Mouse (Mus musculus) cerebellum, adult 8-10 months (tissue): Measurements from ENCODE around the gene Kdm4b.

Source experiments
- DNase-seq: peaks from one replicate; pipeline ENCODE4 v3.0.0; 2022

Kdm4b gene

GRCm38 (mm10) chr17:56325450-56326152 lies at the start of gene Kdm4b:
TSS of gene Kdm4b (plus strand) at chr17:56326062.
- peak; percentile 99 for DNase-seq

- peak; percentile 62 for DNase-seq
Observed at GRCm38 (mm10) chr17:56276643-56277566, 49.0 kb upstream of the Kdm4b start, which contains the start of gene Ticam1. TSS of gene Ticam1 (minus strand) at chr17:56276786.

DNA sequence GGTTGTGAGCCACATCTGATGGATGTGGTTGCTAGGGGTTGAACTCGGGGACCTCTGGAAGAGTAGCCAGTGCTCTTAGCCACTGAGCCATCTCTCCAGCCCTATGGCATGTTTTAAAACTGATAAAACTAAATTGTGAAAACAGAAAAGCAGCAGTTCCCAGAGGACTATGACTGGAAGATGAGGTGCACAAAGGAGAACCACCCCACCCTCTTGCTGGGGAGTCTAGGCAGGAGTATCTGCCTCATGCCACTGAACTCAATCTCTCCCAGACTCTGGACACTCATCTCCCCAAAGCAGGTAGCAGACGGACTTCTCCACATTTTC lies 48.3 kb upstream of the Kdm4b start:
- no peak for DNase-seq

- DNase-seq = no peak
Observed at GRCm38 (mm10) chr17:56278340-56278739, 47.5 kb upstream of the Kdm4b start.

GRCm38 (mm10) chr17:56279481-56280155 lies 46.2 kb upstream of the Kdm4b start:
- no peak for DNase-seq

- DNase-seq = no peak
Observed at GRCm38 (mm10) chr17:56281193-56281592, 44.7 kb upstream of the Kdm4b start.

- no peak for DNase-seq
Observed at GRCm38 (mm10) chr17:56282802-56283201, 43.1 kb upstream of the Kdm4b start.

DNA sequence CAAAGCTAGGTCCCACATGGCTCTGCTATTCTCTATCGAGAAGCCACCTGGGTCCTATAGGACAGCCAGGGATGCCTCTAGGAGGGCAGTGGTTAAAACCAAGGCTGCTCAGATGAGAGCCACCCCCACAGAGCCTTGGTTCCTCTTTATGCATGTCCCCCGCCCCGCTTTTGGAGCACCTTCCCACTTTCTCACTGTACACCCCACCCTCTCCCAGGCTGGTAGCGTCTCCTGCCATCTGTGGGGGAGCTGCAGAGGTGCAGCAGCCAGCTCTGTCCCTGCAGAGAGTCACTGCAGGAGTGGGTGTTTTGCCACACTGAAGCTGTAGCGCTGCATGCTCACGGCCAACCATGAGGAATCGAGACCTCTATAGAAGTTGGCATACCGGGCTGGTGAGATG lies 42.5 kb upstream of the Kdm4b start:
- no peak for DNase-seq

- no peak for DNase-seq
Observed at GRCm38 (mm10) chr17:56285995-56286394, 39.9 kb upstream of the Kdm4b start.

DNA sequence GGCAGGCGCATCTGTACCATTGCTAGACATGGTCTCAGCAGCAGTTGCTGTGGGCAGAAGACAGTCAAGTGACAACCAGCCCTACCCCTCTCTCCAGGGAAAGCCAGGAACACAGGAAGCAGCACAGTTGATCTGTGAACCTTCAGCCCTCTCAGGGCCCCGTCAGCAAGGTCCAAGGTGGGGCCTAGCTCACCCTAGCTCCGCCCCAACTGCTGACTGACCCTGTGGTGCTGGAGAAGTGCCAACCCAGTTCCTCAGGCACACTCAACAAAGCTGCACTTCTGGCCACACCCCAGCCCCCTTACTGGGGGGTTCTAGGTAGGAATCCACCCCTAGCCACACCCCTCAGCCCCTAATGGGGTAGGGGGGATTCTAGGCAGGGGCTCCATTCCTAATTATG lies 38.0 kb upstream of the Kdm4b start:
- no peak for DNase-seq

- DNase-seq = no peak
Observed at GRCm38 (mm10) chr17:56288866-56289265, 37.0 kb upstream of the Kdm4b start.

- no peak for DNase-seq
Observed at GRCm38 (mm10) chr17:56289371-56290331, 36.2 kb upstream of the Kdm4b start.

GRCm38 (mm10) chr17:56290388-56291170 lies 35.3 kb upstream of the Kdm4b start:
- no peak for DNase-seq

DNA sequence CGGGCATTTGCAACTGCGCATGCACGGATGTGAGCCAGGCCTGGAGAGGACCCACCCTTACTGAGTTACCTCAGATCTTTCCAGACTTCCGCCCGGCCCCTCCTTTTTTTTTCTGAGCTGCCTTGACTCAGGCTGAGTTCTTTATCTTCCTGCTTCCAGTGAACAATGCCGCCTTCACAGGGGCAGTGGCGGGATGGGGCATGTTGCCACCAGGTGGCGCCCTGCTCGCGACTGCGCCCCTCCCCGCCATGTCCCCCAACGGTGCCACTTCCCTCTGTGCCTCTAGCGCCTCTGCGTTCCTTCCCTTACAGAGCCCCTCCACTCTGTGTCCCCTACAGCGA lies 34.7 kb upstream of the Kdm4b start:
- DNase-seq = peak; percentile 68

DNA sequence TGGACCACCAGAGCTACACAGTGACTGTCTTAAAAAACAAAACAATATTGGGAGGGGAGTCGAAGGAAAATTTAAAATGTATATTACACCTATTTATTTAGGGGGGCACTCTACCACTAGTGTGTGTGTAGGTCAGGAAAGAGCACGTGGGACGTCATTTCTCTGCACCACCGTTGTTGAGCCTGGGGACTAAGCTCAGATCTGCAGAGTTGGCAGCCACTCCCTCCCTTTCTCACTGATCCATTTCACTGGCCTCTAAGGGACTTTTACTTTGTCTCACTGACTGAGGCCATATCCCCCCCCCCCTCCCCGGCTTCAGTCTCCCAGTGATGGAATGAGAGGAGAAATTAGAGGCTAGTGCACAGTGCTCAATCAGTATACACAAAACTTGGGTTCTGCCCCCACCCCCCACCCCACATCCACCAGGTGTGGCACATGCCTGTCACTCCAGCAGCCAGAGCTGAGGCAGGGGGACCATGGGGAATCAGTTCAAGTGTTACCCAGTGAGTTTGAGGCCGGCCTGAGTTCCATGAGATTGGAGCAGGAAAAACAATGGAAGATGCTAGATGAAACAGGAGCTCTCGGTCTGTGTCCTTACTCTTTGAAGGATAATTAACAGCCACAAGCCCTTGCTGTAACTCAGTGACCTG lies 33.9 kb upstream of the Kdm4b start:
- no peak for DNase-seq

DNA sequence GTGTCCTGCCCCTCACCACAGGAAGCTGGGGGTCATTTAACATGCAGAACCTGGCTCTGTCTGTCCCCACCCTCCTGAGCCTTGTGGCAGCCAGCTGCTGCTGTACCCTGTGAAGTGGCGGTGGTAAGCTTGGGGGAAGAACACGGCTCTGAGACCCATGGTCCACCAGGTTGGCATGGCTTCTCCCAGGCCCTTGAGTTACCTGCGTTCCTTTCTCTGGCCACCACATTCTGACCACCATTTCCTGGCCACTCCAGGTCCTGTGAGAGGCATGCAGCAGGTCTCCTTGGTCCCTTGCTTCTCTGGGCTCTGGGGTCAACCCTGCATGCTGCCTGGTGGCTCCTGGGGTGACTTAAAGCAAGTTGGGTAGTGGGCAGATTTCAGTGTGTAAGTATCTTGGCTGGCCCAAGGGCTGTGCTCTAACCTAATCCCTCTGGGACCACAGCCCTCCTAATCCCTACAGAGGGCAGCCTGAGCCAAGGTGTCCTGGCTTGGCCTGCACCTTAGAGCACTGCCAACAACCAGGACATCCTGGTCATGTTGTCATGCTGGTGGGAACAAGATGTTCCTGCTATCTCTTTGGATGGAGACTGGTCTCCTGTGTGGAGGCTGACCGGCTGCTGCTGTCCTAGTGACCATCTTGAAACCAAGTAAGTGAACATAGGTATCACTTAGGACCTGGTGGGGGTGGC lies 33.2 kb upstream of the Kdm4b start, which contains the start of gene Plin3:
TSS of gene Plin3 (minus strand) at position 343 of the 692 bp plus-strand sequence.
- no peak for DNase-seq

DNA sequence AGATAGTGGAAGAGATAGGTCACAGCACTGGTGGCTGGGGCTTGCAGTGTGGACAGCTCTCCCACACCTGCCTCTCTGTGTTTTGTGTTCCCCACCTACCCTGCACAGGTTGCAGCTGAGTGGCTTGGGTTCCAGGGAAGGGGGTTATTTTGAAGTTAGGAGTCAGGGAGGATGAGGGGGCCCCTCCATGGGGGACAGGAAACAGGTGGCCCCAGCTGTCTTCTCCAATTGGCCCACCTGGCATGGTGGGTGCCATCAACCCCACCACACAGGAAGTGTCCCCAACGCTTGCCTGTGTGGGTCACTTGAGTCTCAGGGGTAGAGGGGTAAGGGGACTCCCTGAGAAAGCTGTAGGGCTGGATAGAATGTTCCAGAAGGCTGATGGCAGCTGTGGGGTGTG lies 32.6 kb upstream of the Kdm4b start:
- no peak for DNase-seq

DNA sequence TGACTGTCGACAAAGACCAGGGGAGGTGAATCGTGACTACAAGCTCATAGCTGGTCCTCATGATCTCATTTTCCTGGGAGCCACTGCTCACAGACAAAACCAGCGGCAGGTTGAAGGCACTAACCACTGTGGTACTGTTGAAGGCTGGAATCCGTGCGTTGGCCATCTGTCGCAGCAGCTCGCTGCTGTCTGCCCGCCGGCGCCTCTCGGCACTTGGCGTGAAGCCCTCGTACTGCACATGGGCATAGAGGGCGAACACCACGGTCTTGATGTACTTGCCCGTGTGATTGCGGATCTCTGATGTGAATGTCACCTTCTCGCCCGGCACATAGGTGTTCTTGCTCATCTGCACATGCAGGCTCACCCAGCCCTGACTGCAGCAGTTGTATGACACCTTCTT lies 31.6 kb upstream of the Kdm4b start:
- peak; percentile 61 for DNase-seq

DNA sequence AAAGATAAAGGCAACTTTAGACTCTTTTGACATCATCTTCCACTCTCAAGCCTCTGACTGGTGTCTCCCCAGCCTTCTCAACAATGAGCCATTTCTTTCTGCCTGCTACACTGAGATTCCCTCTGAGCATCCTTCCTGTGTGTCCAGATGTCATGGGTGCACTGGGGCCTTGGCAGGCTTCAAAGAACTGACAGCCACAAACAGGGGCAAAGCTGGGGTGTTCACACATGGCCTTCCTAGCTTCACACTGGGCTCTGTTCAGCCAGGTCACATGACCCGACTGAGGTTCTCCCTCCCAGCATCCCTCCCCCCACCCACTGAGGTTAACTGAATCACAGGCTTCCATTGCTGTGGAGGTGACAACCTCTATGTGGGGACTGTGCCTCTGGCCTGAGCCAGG lies 29.7 kb upstream of the Kdm4b start:
- no peak for DNase-seq

DNA sequence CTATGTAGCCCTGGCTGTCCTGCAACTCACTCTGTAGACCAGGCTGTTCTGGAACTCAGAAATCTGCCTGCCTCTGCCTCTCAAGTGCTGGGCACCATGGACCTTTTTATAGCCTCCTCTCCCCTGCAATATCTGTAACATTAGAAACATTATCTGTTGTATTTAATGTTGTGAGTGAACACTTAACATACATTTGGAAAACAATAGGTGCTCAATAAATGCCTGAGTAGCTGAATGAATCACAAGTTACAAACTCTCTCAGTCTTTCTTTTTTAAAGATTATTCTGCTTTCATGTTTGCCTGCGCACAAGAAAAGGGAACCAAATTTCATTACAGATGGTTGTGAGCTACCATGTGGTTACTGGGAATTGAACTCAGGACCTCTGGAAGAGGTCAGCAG lies 27.6 kb upstream of the Kdm4b start:
- no peak for DNase-seq
